Mouse (Mus musculus): Measurements from ENCODE around the gene Fbxl17. TPM values are rescaled to one million over a fixed set of nuclear protein-coding genes. Genes with fewer than 3 reads are reported as not detected.

Gene Fbxl17
- polyA plus RNA-seq, 1 experiment from 2014 or later: 22.7 TPM

DNA sequence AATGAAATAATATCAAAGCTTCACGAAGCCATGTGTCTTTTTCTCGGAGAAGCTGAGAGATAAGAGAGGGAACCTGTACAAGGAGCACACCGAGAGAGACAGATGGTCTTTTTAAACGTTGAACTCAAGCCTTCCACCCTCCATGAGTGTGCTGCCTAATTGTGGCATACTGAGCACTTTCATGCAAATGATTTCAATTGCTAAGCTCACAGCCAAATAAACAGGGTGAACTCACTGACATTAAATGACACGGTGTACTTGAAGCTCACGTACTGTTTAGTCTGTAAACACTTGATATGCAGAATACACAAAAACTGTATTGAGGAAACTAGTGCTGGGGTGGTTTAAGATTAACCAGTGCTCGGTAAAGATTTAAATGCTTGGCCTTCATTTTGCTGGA is 380.7 kb downstream of the Fbxl17 start:
- WGBS: 42% methylated on average over 7 of the region's 7 CpGs
- no peak for ATAC-seq
- Histone ChIP-seq H3K4me3 (ENCODE audit: low read depth, low read length) (no peak overlapping the region), H3K4me2 (ENCODE audit: low read length) (no peak overlapping the region), H3K27ac (ENCODE audit: low read length) (no peak overlapping the region), H3K36me3 (ENCODE audit: control insufficient read depth, insufficient read depth, low read length) (no peaks in the 10 kb centered on the region), H3K9me3 (replicated peaks; ENCODE audit: control insufficient read depth, low read length, poor library complexity, severe bottlenecking) (no peaks in the 10 kb centered on the region), H3K9ac (ENCODE audit: low read depth, low read length) (no peak overlapping the region), H3K27me3 (ENCODE audit: control insufficient read depth, insufficient read depth, low read depth, low read length) (no peaks in the 10 kb centered on the region), H3K4me1 (ENCODE audit: control insufficient read depth, insufficient read depth, low read length) (0 out of 2 replicates have a peak, but pooled peaks cover 3% of the 10 kb centered on the region)

DNA sequence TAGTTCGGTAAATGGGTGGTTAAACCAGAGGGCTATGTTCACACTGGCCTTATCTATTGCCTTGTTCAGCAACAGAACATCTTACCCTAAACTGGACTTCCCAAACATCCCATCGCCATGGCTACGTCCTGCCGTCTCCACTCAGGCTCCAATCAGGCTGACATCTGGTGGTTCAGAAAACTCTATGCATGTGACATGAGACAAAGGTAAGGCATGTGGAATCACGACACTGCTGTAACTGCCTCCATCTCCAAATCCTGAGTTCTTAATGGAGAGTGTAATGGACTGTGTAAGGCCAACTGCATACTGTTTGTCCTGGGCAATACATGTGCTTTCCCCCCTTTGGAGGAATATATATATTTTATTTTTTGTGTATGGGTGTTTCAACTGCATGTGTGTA is 382.7 kb downstream of the Fbxl17 start:
- H3K36me3 ChIP-seq (ENCODE audit: control insufficient read depth, insufficient read depth, low read length): no peaks in the 10 kb centered on the region
- H3K27me3 ChIP-seq (ENCODE audit: control insufficient read depth, insufficient read depth, low read depth, low read length): no peaks in the 10 kb centered on the region
- 0 out of 2 replicates have a peak, but pooled peaks cover 3% of the 10 kb centered on the region for H3K4me1 ChIP-seq (ENCODE audit: control insufficient read depth, insufficient read depth, low read length)
- no peak overlapping the region for H3K27ac ChIP-seq (ENCODE audit: low read length)
- no peak overlapping the region for H3K4me2 ChIP-seq (ENCODE audit: low read length)
- no peak overlapping the region for H3K4me3 ChIP-seq (ENCODE audit: low read depth, low read length)
- no peak overlapping the region for H3K9ac ChIP-seq (ENCODE audit: low read depth, low read length)
- WGBS: 62% methylated on average over 5 of the region's 5 CpGs
- no peaks in the 10 kb centered on the region for H3K9me3 ChIP-seq (replicated peaks; ENCODE audit: control insufficient read depth, low read length, poor library complexity, severe bottlenecking)
- peak; percentile 52; the same call in 1 of the 2 replicates for ATAC-seq

DNA sequence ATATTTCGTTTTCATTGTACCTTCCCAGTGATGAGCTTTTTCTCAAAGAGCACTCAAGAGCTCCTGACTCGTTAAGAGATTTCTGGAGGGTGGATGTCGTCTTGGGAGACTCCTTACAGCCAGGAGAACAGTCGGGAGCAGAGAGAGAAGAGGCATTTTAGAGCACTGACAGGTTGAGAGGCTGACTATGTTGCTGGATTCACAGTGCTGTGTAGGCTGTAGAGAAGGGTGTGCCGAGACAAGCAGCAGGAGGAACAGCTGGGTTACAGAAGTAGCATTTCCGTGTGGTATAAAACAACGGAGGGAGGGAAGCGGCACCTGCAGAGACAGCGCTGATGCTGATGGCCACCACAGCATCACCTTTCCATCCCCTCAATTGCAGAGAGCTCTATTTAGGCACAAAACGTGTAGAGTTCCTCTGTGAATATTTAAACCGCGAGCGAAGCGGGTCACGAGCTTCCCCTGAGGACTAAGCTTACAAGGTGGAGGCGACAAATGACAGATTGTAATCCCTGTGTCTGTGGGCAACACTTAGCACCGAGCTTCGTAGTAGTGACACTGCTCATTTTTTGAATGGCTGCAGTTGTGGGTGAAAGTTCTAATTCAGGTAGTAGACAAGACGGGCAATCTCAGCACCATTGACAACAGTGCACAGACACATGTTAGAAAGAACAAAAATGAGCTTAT is 385.3 kb downstream of the Fbxl17 start:
- Histone ChIP-seq H3K9ac (ENCODE audit: low read depth, low read length) (no peak overlapping the region), H3K36me3 (ENCODE audit: control insufficient read depth, insufficient read depth, low read length) (no peaks in the 10 kb centered on the region), H3K27ac (ENCODE audit: low read length) (no peak overlapping the region), H3K4me3 (ENCODE audit: low read depth, low read length) (no peak overlapping the region), H3K27me3 (ENCODE audit: control insufficient read depth, insufficient read depth, low read depth, low read length) (no peaks in the 10 kb centered on the region), H3K4me1 (ENCODE audit: control insufficient read depth, insufficient read depth, low read length) (peaks cover 13% of the 10 kb centered on the region), H3K9me3 (replicated peaks; ENCODE audit: control insufficient read depth, low read length, poor library complexity, severe bottlenecking) (no peaks in the 10 kb centered on the region), H3K4me2 (ENCODE audit: low read length) (no peak overlapping the region)
- ATAC-seq: no peak
- 86% methylated on average over 19 of the region's 19 CpGs for WGBS

DNA sequence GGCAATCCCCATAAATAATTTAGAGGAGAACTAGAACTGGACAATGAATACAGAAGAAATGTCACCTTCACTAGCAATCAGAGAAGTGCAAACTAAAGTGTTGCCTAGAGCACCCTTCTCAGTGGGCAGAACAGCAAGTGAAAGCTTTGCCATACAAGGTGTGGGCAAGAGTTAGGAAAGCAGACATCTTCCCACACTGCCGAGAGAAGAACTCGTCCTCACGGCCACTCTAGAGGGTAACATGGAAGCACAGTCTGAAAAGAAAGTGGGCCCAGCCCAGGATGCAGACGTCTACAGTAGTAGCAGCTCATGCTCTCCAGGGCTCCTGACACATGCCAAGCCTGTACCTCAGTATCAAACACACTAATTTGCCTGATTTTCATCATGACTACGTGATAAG is 387.0 kb downstream of the Fbxl17 start:
- H3K9ac ChIP-seq (ENCODE audit: low read depth, low read length): no peak overlapping the region
- no peaks in the 10 kb centered on the region for H3K27me3 ChIP-seq (ENCODE audit: control insufficient read depth, insufficient read depth, low read depth, low read length)
- ATAC-seq: no peak
- H3K27ac ChIP-seq (ENCODE audit: low read length): no peak overlapping the region
- 83% methylated on average over 5 of the region's 5 CpGs for WGBS
- peaks cover 15% of the 10 kb centered on the region for H3K4me1 ChIP-seq (ENCODE audit: control insufficient read depth, insufficient read depth, low read length)
- no peak overlapping the region for H3K4me2 ChIP-seq (ENCODE audit: low read length)
- no peak overlapping the region for H3K4me3 ChIP-seq (ENCODE audit: low read depth, low read length)
- H3K9me3 ChIP-seq (replicated peaks; ENCODE audit: control insufficient read depth, low read length, poor library complexity, severe bottlenecking): no peaks in the 10 kb centered on the region
- no peaks in the 10 kb centered on the region for H3K36me3 ChIP-seq (ENCODE audit: control insufficient read depth, insufficient read depth, low read length)

DNA sequence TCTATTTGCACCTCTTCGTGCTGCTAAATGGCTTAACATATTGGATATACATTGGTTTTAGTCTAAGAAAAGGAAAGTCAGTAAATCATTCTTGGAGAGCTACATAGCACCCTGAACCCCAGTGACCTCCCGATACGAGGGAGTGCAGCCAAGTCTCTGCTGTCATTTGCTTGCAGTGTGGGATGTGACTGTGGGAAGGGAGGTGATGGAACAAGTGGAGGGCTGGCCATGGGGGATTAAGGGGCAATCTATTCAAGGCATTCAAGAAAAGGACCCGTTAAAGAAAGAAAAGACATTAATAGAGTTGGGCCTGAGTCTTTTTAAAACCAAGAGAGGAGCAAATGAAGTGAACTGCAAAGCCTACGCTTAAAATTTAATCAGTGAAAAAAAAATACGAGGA is 388.8 kb downstream of the Fbxl17 start:
- Histone ChIP-seq H3K27ac (ENCODE audit: low read length) (no peak overlapping the region), H3K9ac (ENCODE audit: low read depth, low read length) (no peak overlapping the region), H3K4me2 (ENCODE audit: low read length) (no peak overlapping the region)

DNA sequence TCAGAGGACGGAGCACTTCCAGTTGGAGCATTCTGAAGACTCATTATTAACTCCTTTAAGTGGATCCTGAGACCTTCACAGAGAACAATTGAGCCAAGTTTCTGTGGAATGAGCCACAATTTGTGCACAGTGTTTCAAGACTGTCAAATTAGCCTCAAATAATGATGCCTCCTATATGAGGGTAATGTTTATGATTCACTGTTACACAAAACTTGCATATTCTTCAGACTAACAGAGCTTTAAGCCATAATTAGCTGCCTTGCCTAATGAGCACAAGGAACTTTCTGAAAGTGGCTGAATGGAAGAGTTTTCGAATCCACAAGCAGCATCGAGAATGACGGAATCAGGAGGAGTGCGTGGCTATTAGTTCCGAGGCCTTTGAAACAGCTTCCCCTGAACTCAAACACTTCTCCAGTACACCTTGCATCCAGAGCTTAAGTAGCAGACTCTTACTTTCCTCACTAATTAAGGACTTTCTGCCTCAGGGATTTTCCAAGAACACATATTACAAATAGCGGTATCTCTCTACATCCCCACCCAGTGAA is 389.5 kb downstream of the Fbxl17 start:
- no peak for ATAC-seq
- Histone ChIP-seq H3K4me2 (ENCODE audit: low read length) (no peak overlapping the region), H3K9ac (ENCODE audit: low read depth, low read length) (no peak overlapping the region), H3K4me1 (ENCODE audit: control insufficient read depth, insufficient read depth, low read length) (peaks cover 15% of the 10 kb centered on the region), H3K27ac (ENCODE audit: low read length) (no peak overlapping the region), H3K27me3 (ENCODE audit: control insufficient read depth, insufficient read depth, low read depth, low read length) (no peaks in the 10 kb centered on the region), H3K9me3 (replicated peaks; ENCODE audit: control insufficient read depth, low read length, poor library complexity, severe bottlenecking) (no peaks in the 10 kb centered on the region), H3K36me3 (ENCODE audit: control insufficient read depth, insufficient read depth, low read length) (no peaks in the 10 kb centered on the region), H3K4me3 (ENCODE audit: low read depth, low read length) (no peak overlapping the region)
- 40% methylated on average over 7 of the region's 7 CpGs for WGBS

More for the DNA sequence above, 388.8 kb downstream of the Fbxl17 start:
- Histone ChIP-seq H3K27me3 (ENCODE audit: control insufficient read depth, insufficient read depth, low read depth, low read length) (no peaks in the 10 kb centered on the region), H3K4me1 (ENCODE audit: control insufficient read depth, insufficient read depth, low read length) (peaks cover 15% of the 10 kb centered on the region), H3K36me3 (ENCODE audit: control insufficient read depth, insufficient read depth, low read length) (no peaks in the 10 kb centered on the region), H3K4me3 (ENCODE audit: low read depth, low read length) (no peak overlapping the region), H3K9me3 (replicated peaks; ENCODE audit: control insufficient read depth, low read length, poor library complexity, severe bottlenecking) (no peaks in the 10 kb centered on the region)
- ATAC-seq: no peak
- 15% methylated on average over 6 of the region's 6 CpGs for WGBS

DNA sequence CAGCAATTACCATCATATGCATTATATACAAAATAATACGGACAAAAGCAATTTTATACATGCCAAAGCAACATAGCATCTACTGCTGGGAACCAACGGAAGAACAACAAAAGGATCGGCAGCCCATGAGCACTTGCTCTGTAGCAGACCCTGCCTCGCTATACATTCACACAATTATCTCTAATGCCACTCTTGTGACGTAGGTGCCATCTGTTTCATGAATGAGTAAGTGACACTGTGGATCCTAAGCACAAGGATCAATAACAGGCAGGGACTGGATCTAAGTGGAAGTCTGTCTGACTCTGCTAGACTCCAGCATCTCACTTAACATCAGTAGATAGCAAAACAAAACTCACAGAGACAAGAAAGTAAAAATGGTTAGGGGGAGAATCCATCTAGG is 391.8 kb downstream of the Fbxl17 start:
- Histone ChIP-seq H3K4me1 (ENCODE audit: control insufficient read depth, insufficient read depth, low read length) (peaks cover 15% of the 10 kb centered on the region), H3K4me2 (ENCODE audit: low read length) (no peak overlapping the region), H3K9me3 (replicated peaks; ENCODE audit: control insufficient read depth, low read length, poor library complexity, severe bottlenecking) (no peaks in the 10 kb centered on the region), H3K27me3 (ENCODE audit: control insufficient read depth, insufficient read depth, low read depth, low read length) (no peaks in the 10 kb centered on the region), H3K36me3 (ENCODE audit: control insufficient read depth, insufficient read depth, low read length) (no peaks in the 10 kb centered on the region), H3K27ac (ENCODE audit: low read length) (0 out of 2 replicates have a peak overlapping the region, but pooled peaks have one; percentile 28), H3K9ac (ENCODE audit: low read depth, low read length) (no peak overlapping the region), H3K4me3 (ENCODE audit: low read depth, low read length) (no peak overlapping the region)
- ATAC-seq: no peak
- 38% methylated on average over 5 of the region's 5 CpGs for WGBS

DNA sequence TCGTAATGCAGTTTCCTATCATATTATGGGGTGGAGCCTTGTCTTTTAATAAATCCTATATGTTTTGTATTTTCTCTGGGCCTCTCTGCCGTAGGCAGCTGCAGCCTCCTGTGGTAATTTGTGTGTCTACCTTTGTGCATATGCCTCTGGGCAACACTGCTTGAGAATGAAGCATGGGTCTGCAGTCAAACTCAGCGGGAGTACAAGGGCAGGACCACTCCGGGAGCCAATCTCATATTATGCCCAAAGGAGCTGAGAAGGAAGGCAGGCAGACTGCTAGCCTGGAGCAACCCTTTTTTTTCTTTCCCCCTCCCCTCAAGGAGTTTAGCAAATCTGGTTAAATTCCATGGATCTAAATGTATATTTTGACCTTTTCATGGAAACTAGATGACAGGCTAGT is 392.3 kb downstream of the Fbxl17 start:
- H3K36me3 ChIP-seq (ENCODE audit: control insufficient read depth, insufficient read depth, low read length): no peaks in the 10 kb centered on the region
- no peak overlapping the region for H3K27ac ChIP-seq (ENCODE audit: low read length)
- no peak overlapping the region for H3K9ac ChIP-seq (ENCODE audit: low read depth, low read length)
- no peak overlapping the region for H3K4me2 ChIP-seq (ENCODE audit: low read length)
- H3K4me1 ChIP-seq (ENCODE audit: control insufficient read depth, insufficient read depth, low read length): peaks cover 15% of the 10 kb centered on the region
- WGBS: 44% methylated on average over 4 of the region's 4 CpGs
- H3K9me3 ChIP-seq (replicated peaks; ENCODE audit: control insufficient read depth, low read length, poor library complexity, severe bottlenecking): no peaks in the 10 kb centered on the region
- no peaks in the 10 kb centered on the region for H3K27me3 ChIP-seq (ENCODE audit: control insufficient read depth, insufficient read depth, low read depth, low read length)
- H3K4me3 ChIP-seq (ENCODE audit: low read depth, low read length): no peak overlapping the region
- no peak for ATAC-seq

DNA sequence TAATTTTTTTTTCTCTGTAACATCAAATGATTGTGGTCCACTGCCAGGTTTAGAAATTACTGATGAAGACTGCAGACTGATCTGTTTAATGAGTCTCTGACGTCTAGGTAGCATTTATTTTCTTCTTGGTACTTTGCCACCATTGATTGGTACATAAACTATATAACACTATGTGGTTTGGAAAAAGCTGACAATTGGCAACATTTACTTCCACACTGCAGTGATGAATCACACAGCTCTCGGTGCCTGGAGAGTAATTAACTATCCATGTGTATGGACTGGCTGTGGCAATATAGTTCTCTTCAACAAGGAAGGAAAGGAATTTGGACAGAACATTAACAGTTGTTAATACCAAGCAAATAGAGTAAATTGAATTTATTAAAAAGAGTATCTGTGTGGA is 404.3 kb downstream of the Fbxl17 start:
- no peak overlapping the region for H3K4me3 ChIP-seq (ENCODE audit: low read depth, low read length)
- no peak overlapping the region for H3K27ac ChIP-seq (ENCODE audit: low read length)
- no peaks in the 10 kb centered on the region for H3K27me3 ChIP-seq (ENCODE audit: control insufficient read depth, insufficient read depth, low read depth, low read length)
- 59% methylated on average over 2 of the region's 2 CpGs for WGBS
- no peak overlapping the region for H3K9ac ChIP-seq (ENCODE audit: low read depth, low read length)
- H3K4me1 ChIP-seq (ENCODE audit: control insufficient read depth, insufficient read depth, low read length): no peaks in the 10 kb centered on the region
- no peak overlapping the region for H3K4me2 ChIP-seq (ENCODE audit: low read length)
- ATAC-seq: no peak
- 0 out of 2 replicates have a peak, but pooled peaks cover 4% of the 10 kb centered on the region for H3K9me3 ChIP-seq (replicated peaks; ENCODE audit: control insufficient read depth, low read length, poor library complexity, severe bottlenecking)
- no peaks in the 10 kb centered on the region for H3K36me3 ChIP-seq (ENCODE audit: control insufficient read depth, insufficient read depth, low read length)

All from midbrain, embryonic 16.5 days (tissue).